Mouse (Mus musculus): ENCODE measurements at regions not wholly inside any gene's neighbourhood (a gene's known extent, or its start where the extent isn't known, plus 50 kb on each side); places are given as distances from the start of the nearest gene placed in this dataset.

DNA sequence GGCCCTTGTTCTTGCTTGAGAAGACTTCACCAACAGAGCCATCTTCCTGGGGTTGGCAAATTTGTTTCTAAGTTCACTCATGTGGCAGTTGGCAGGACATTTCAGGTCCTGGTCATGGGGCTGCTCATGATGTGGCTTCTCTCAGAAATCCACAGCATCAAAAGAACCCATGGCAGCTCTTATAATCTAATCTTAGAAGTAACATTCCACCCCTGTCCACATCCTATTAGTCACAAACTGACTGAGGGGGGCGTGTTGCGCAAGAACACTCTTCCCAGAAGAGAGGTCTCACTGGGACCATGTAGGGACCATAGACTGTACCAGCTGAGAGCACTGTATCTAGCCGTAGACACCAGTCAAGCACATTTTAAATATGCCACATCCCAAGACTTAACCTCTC is 75.6 kb upstream of the Gli2 start:
- Histone ChIP-seq H3K9me3 (replicated peaks; ENCODE audit: control insufficient read depth, low read length) (no peaks in the 10 kb centered on the region), H3K4me1 (ENCODE audit: control insufficient read depth, insufficient read depth) (no peaks in the 10 kb centered on the region), H3K27me3 (ENCODE audit: control insufficient read depth, insufficient read depth, low read length) (no peaks in the 10 kb centered on the region), H3K4me3 (ENCODE audit: low read depth, low read length) (no peak overlapping the region), H3K27ac (ENCODE audit: low read depth) (no peak overlapping the region), H3K4me2 (ENCODE audit: low read depth, low read length) (no peak overlapping the region), H3K9ac (replicated peaks; ENCODE audit: low read depth, low read length) (no peak overlapping the region), H3K36me3 (replicated peaks; ENCODE audit: control insufficient read depth, insufficient read depth, low read length) (no peaks in the 10 kb centered on the region)
- WGBS = 85% methylated on average over 3 of the region's 3 CpGs
- DNase-seq (ENCODE audit: low spot score) (no peak), ATAC-seq (ENCODE audit: insufficient read depth, low read depth) (no peak)
- TF ChIP-seq CTCF (IDR thresholded peaks at IDR 0.05; ENCODE audit: low read depth) (no peak), EP300 (IDR thresholded peaks at IDR 0.05; ENCODE audit: low read depth) (no peak)

DNA sequence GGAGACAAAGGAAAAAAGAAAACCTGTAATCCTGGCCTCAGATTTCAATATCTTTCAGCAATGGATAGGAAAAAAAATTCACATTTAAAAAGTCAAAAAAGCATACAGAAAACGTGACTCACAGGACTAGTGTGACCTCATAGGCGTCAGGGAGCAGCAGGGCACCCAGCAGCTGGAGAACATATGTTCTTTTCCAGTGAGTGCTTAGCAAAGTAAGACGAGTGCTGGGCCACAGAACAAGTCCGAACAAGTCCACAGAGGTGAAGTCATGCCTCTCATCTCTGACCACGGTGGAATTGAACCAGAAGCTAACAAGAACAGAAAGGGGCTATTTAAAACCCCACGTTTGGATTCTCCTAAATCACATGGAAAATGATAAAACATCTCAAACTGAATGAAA is 72.1 kb upstream of the Gli2 start:
- 0 out of 2 replicates have a peak, but pooled peaks have one; percentile 36 for ATAC-seq (ENCODE audit: insufficient read depth, low read depth)
- WGBS = 58% methylated on average over 6 of the region's 6 CpGs
- H3K9me3 ChIP-seq (replicated peaks; ENCODE audit: control insufficient read depth, low read length) = no peaks in the 10 kb centered on the region
- no peaks in the 10 kb centered on the region for H3K27me3 ChIP-seq (ENCODE audit: control insufficient read depth, insufficient read depth, low read length)
- no peak overlapping the region for H3K4me2 ChIP-seq (ENCODE audit: low read depth, low read length)
- no peak overlapping the region for H3K27ac ChIP-seq (ENCODE audit: low read depth)
- TF ChIP-seq CTCF (IDR thresholded peaks at IDR 0.05; ENCODE audit: low read depth) (no peak), EP300 (IDR thresholded peaks at IDR 0.05; ENCODE audit: low read depth) (no peak)
- DNase-seq (ENCODE audit: low spot score) = no peak
- no peaks in the 10 kb centered on the region for H3K4me1 ChIP-seq (ENCODE audit: control insufficient read depth, insufficient read depth)
- H3K9ac ChIP-seq (replicated peaks; ENCODE audit: low read depth, low read length) = no peak overlapping the region
- no peaks in the 10 kb centered on the region for H3K36me3 ChIP-seq (replicated peaks; ENCODE audit: control insufficient read depth, insufficient read depth, low read length)
- H3K4me3 ChIP-seq (ENCODE audit: low read depth, low read length) = no peak overlapping the region

DNA sequence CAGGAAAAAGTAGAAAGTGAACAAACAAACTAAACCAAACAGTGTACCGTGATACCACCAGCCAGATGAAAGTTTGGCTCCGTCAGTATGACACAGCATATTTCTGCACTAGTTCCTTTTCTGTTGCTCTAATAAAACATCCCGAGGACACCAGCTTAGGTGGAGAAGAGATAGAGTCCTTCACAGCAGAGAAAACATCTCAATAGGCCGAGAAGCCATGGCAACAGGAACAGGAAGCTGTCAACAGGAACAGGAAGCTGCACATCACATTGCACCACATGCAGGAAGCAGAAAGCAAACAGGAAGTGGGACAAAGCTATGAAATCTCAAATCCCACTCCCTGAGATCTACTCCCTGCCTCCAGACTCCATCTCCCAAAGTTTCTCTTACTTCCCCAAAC is 71.4 kb upstream of the Gli2 start:
- TF ChIP-seq CTCF (IDR thresholded peaks at IDR 0.05; ENCODE audit: low read depth) (no peak), EP300 (IDR thresholded peaks at IDR 0.05; ENCODE audit: low read depth) (no peak)
- no peaks in the 10 kb centered on the region for H3K36me3 ChIP-seq (replicated peaks; ENCODE audit: control insufficient read depth, insufficient read depth, low read length)
- WGBS = 65% methylated on average over 4 of the region's 4 CpGs
- no peak for ATAC-seq (ENCODE audit: insufficient read depth, low read depth)
- no peak overlapping the region for H3K4me2 ChIP-seq (ENCODE audit: low read depth, low read length)
- H3K4me3 ChIP-seq (ENCODE audit: low read depth, low read length) = no peak overlapping the region
- H3K9ac ChIP-seq (replicated peaks; ENCODE audit: low read depth, low read length) = no peak overlapping the region
- DNase-seq (ENCODE audit: low spot score) = no peak
- H3K4me1 ChIP-seq (ENCODE audit: control insufficient read depth, insufficient read depth) = no peaks in the 10 kb centered on the region
- no peak overlapping the region for H3K27ac ChIP-seq (ENCODE audit: low read depth)
- no peaks in the 10 kb centered on the region for H3K27me3 ChIP-seq (ENCODE audit: control insufficient read depth, insufficient read depth, low read length)
- H3K9me3 ChIP-seq (replicated peaks; ENCODE audit: control insufficient read depth, low read length) = no peaks in the 10 kb centered on the region

DNA sequence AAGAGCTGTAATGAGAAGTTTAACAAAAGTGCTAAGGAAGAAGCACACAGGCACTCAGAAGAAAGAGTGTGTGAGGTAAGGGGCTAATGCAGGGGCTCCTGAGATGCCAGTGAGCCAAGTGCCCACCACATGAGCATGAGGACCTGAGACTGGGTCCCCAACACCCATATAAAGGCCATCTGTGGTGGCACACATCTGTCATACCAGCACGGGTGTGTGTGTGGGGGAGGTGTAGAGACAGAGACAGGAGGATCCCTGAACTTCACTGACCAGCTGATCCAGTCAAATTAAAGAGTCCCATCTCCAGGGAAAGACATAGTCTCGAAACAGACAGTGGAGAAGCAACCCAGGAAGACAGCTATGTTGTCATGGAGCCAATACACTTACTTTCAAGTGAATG is 70.6 kb upstream of the Gli2 start:
- Histone ChIP-seq H3K4me1 (ENCODE audit: control insufficient read depth, insufficient read depth) (no peaks in the 10 kb centered on the region), H3K4me3 (ENCODE audit: low read depth, low read length) (no peak overlapping the region), H3K4me2 (ENCODE audit: low read depth, low read length) (no peak overlapping the region), H3K27me3 (ENCODE audit: control insufficient read depth, insufficient read depth, low read length) (no peaks in the 10 kb centered on the region), H3K36me3 (replicated peaks; ENCODE audit: control insufficient read depth, insufficient read depth, low read length) (no peaks in the 10 kb centered on the region), H3K9ac (replicated peaks; ENCODE audit: low read depth, low read length) (no peak overlapping the region), H3K27ac (ENCODE audit: low read depth) (no peak overlapping the region), H3K9me3 (replicated peaks; ENCODE audit: control insufficient read depth, low read length) (no peaks in the 10 kb centered on the region)
- TF ChIP-seq EP300 (IDR thresholded peaks at IDR 0.05; ENCODE audit: low read depth) (no peak), CTCF (IDR thresholded peaks at IDR 0.05; ENCODE audit: low read depth) (no peak)
- no peak for ATAC-seq (ENCODE audit: insufficient read depth, low read depth)
- no peak for DNase-seq (ENCODE audit: low spot score)
- 80% methylated on average over 2 of the region's 2 CpGs for WGBS

DNA sequence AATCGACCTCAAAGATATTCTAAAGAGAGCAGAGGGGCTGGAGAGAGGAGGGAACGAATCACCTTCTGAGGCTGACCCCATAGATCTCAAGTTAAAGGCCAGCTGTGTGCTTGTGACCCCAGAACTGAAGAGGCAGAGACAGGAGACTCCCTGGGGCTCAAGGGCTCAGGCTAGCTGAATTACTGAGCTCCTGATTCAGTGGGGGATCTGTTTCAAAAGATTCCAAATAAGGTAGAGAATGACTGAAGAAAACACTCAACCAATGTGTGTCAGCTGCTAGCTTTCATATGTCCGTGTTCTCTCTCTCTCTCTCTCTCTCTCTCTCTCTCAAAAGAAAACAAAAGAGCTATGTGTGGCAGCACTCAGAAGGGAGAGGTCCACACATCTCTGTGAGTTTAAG is 70.0 kb upstream of the Gli2 start:
- Histone ChIP-seq H3K27ac (ENCODE audit: low read depth) (no peak overlapping the region), H3K36me3 (replicated peaks; ENCODE audit: control insufficient read depth, insufficient read depth, low read length) (no peaks in the 10 kb centered on the region), H3K4me2 (ENCODE audit: low read depth, low read length) (no peak overlapping the region), H3K4me1 (ENCODE audit: control insufficient read depth, insufficient read depth) (no peaks in the 10 kb centered on the region), H3K27me3 (ENCODE audit: control insufficient read depth, insufficient read depth, low read length) (no peaks in the 10 kb centered on the region), H3K4me3 (ENCODE audit: low read depth, low read length) (no peak overlapping the region), H3K9me3 (replicated peaks; ENCODE audit: control insufficient read depth, low read length) (no peaks in the 10 kb centered on the region), H3K9ac (replicated peaks; ENCODE audit: low read depth, low read length) (no peak overlapping the region)
- WGBS = 27% methylated on average over 3 of the region's 3 CpGs
- no peak for ATAC-seq (ENCODE audit: insufficient read depth, low read depth)
- no peak for DNase-seq (ENCODE audit: low spot score)
- TF ChIP-seq EP300 (IDR thresholded peaks at IDR 0.05; ENCODE audit: low read depth) = no peak
- no peak for TF ChIP-seq CTCF (IDR thresholded peaks at IDR 0.05; ENCODE audit: low read depth)

DNA sequence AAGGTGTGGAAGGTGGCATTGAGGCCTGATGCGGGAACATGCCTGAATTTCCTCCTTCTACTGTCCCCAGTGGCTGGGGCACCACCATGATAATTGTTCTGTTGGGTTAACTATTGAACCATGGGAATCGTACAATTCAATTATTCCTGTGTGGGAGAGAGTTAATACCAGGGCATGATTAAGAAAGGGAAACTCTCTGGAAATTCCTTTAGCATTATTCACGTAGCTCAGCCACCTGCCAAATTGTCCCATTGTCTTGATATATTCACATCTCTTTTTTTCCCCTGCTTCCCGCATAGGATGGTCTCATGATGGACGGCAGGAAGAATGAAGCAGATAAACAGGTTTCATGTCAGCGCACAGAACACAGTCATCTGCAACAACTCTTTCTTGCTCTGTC is 69.6 kb upstream of the Gli2 start:
- WGBS = 57% methylated on average over 6 of the region's 6 CpGs
- no peak for ATAC-seq (ENCODE audit: insufficient read depth, low read depth)
- DNase-seq (ENCODE audit: low spot score) = no peak
- H3K27ac ChIP-seq (ENCODE audit: low read depth) = no peak overlapping the region
- H3K4me3 ChIP-seq (ENCODE audit: low read depth, low read length) = no peak overlapping the region
- no peaks in the 10 kb centered on the region for H3K4me1 ChIP-seq (ENCODE audit: control insufficient read depth, insufficient read depth)
- TF ChIP-seq EP300 (IDR thresholded peaks at IDR 0.05; ENCODE audit: low read depth) (no peak), CTCF (IDR thresholded peaks at IDR 0.05; ENCODE audit: low read depth) (no peak)
- no peaks in the 10 kb centered on the region for H3K27me3 ChIP-seq (ENCODE audit: control insufficient read depth, insufficient read depth, low read length)
- H3K9ac ChIP-seq (replicated peaks; ENCODE audit: low read depth, low read length) = no peak overlapping the region
- H3K36me3 ChIP-seq (replicated peaks; ENCODE audit: control insufficient read depth, insufficient read depth, low read length) = no peaks in the 10 kb centered on the region
- no peak overlapping the region for H3K4me2 ChIP-seq (ENCODE audit: low read depth, low read length)
- H3K9me3 ChIP-seq (replicated peaks; ENCODE audit: control insufficient read depth, low read length) = no peaks in the 10 kb centered on the region

Measured in heart, postnatal 0 days (tissue).